Mouse (Mus musculus): ENCODE results near the gene Vav2. TPM values are rescaled to one million over a fixed set of nuclear protein-coding genes. Genes with fewer than 3 reads are reported as not detected.

Vav2 gene
- polyA plus RNA-seq, 1 experiment from 2014 or later: 16.4 TPM

- ATAC-seq (ENCODE audit: low FRiP score, low TSS enrichment) (no peak), DNase-seq (no peak)
- H3K9me3 ChIP-seq (ENCODE audit: control insufficient read depth, low read length): no peaks in the 10 kb centered on the region
- no peak overlapping the region for H3K9ac ChIP-seq (replicated peaks; ENCODE audit: low read length)
- no peaks in the 10 kb centered on the region for H3K27me3 ChIP-seq (ENCODE audit: control insufficient read depth, insufficient read depth, low read length)
- H3K27ac ChIP-seq (replicated peaks; ENCODE audit: low read depth, low read length): peak overlapping the region; percentile 32; the same call in 1 of the 2 replicates
- H3K4me1 ChIP-seq (ENCODE audit: control insufficient read depth, insufficient read depth, low read length): peaks cover 30% of the 10 kb centered on the region
- no peaks in the 10 kb centered on the region for H3K36me3 ChIP-seq (ENCODE audit: control insufficient read depth, insufficient read depth, low read length)
- WGBS: 16% methylated on average over 1 of the region's 1 CpGs
- H3K4me2 ChIP-seq (ENCODE audit: low read length): no peak overlapping the region
- no peak overlapping the region for H3K4me3 ChIP-seq (replicated peaks; ENCODE audit: low read depth, low read length)
Observed at GRCm38 (mm10) chr2:27318197-27318596, 108.6 kb downstream of the Vav2 start.

DNA sequence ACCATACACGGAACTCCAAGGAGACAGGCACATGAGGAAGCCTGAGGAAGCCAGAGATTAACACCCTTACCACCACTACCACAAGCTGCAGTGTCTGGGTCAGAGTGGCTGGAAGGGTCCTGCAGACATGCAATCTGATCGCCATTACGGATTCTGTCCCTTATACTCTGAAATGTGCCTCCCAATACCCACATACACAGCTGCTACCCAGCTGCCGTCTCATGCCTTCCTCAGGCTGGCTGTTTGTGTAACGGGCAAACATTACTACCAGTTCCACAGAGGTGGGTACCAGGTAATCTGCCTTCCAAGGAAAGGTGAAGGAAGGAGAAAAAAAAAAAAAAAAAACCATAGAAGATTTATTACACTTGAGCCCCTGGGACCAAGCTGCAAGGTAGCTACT is 110.7 kb downstream of the Vav2 start:
- Histone ChIP-seq H3K27ac (replicated peaks; ENCODE audit: low read depth, low read length) (no peak overlapping the region; the same call in 1 of the 2 replicates), H3K36me3 (ENCODE audit: control insufficient read depth, insufficient read depth, low read length) (no peaks in the 10 kb centered on the region), H3K4me3 (replicated peaks; ENCODE audit: low read depth, low read length) (no peak overlapping the region), H3K4me2 (ENCODE audit: low read length) (no peak overlapping the region), H3K4me1 (ENCODE audit: control insufficient read depth, insufficient read depth, low read length) (peaks cover 19% of the 10 kb centered on the region), H3K9me3 (ENCODE audit: control insufficient read depth, low read length) (no peaks in the 10 kb centered on the region), H3K9ac (replicated peaks; ENCODE audit: low read length) (no peak overlapping the region), H3K27me3 (ENCODE audit: control insufficient read depth, insufficient read depth, low read length) (no peaks in the 10 kb centered on the region)
- 83% methylated on average over 5 of the region's 5 CpGs for WGBS
- no peak for DNase-seq
- no peak for ATAC-seq (ENCODE audit: low FRiP score, low TSS enrichment)

GRCm38 (mm10) chr2:27314269-27314668 is 112.6 kb downstream of the Vav2 start:
- DNase-seq (no peak), ATAC-seq (ENCODE audit: low FRiP score, low TSS enrichment) (no peak)
- no peak overlapping the region for H3K4me3 ChIP-seq (replicated peaks; ENCODE audit: low read depth, low read length)
- H3K9me3 ChIP-seq (ENCODE audit: control insufficient read depth, low read length): no peaks in the 10 kb centered on the region
- H3K27me3 ChIP-seq (ENCODE audit: control insufficient read depth, insufficient read depth, low read length): no peaks in the 10 kb centered on the region
- peaks cover 12% of the 10 kb centered on the region; the same call in 1 of the 2 replicates for H3K4me1 ChIP-seq (ENCODE audit: control insufficient read depth, insufficient read depth, low read length)
- H3K9ac ChIP-seq (replicated peaks; ENCODE audit: low read length): no peak overlapping the region
- no peak overlapping the region for H3K4me2 ChIP-seq (ENCODE audit: low read length)
- no peak overlapping the region for H3K27ac ChIP-seq (replicated peaks; ENCODE audit: low read depth, low read length)
- H3K36me3 ChIP-seq (ENCODE audit: control insufficient read depth, insufficient read depth, low read length): no peaks in the 10 kb centered on the region
- 88% methylated on average over 5 of the region's 5 CpGs for WGBS

GRCm38 (mm10) chr2:27312500-27312899 is 114.3 kb downstream of the Vav2 start:
- no peaks in the 10 kb centered on the region for H3K9me3 ChIP-seq (ENCODE audit: control insufficient read depth, low read length)
- no peak for ATAC-seq (ENCODE audit: low FRiP score, low TSS enrichment)
- H3K27ac ChIP-seq (replicated peaks; ENCODE audit: low read depth, low read length): no peak overlapping the region
- H3K4me3 ChIP-seq (replicated peaks; ENCODE audit: low read depth, low read length): no peak overlapping the region
- H3K9ac ChIP-seq (replicated peaks; ENCODE audit: low read length): no peak overlapping the region
- H3K4me1 ChIP-seq (ENCODE audit: control insufficient read depth, insufficient read depth, low read length): peaks cover 7% of the 10 kb centered on the region; the same call in 1 of the 2 replicates
- WGBS: 68% methylated on average over 3 of the region's 3 CpGs
- H3K36me3 ChIP-seq (ENCODE audit: control insufficient read depth, insufficient read depth, low read length): no peaks in the 10 kb centered on the region
- no peaks in the 10 kb centered on the region for H3K27me3 ChIP-seq (ENCODE audit: control insufficient read depth, insufficient read depth, low read length)
- no peak overlapping the region for H3K4me2 ChIP-seq (ENCODE audit: low read length)
- no peak for DNase-seq

DNA sequence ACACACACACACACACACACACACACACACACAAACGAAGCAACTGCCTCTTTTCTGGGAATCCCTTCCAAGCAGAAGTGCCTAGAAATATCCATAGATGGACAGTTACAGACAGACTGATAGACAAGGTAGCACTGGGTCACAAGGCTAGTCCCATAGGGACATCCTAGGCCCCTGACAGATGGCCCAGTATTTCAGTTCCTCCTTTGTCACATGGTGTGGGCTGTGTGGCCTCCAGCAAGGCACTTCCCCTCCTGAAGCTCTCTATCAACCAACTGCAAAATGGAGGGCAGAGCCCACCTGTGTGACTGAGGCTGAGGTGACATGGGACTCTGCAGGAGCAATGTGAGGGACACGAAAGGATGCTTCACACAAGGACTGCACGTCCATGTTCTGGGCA is 115.2 kb downstream of the Vav2 start:
- Histone ChIP-seq H3K36me3 (ENCODE audit: control insufficient read depth, insufficient read depth, low read length) (no peaks in the 10 kb centered on the region), H3K9me3 (ENCODE audit: control insufficient read depth, low read length) (no peaks in the 10 kb centered on the region), H3K4me3 (replicated peaks; ENCODE audit: low read depth, low read length) (no peak overlapping the region), H3K9ac (replicated peaks; ENCODE audit: low read length) (no peak overlapping the region), H3K27ac (replicated peaks; ENCODE audit: low read depth, low read length) (no peak overlapping the region), H3K4me2 (ENCODE audit: low read length) (no peak overlapping the region), H3K27me3 (ENCODE audit: control insufficient read depth, insufficient read depth, low read length) (no peaks in the 10 kb centered on the region), H3K4me1 (ENCODE audit: control insufficient read depth, insufficient read depth, low read length) (peaks cover 7% of the 10 kb centered on the region; the same call in 1 of the 2 replicates)
- no peak for ATAC-seq (ENCODE audit: low FRiP score, low TSS enrichment)
- no peak for DNase-seq
- WGBS: 92% methylated on average over 3 of the region's 3 CpGs

- DNase-seq (no peak), ATAC-seq (ENCODE audit: low FRiP score, low TSS enrichment) (no peak)
- WGBS: 89% methylated on average over 5 of the region's 5 CpGs
- no peak overlapping the region for H3K4me2 ChIP-seq (ENCODE audit: low read length)
- H3K4me3 ChIP-seq (replicated peaks; ENCODE audit: low read depth, low read length): no peak overlapping the region
- H3K9me3 ChIP-seq (ENCODE audit: control insufficient read depth, low read length): no peaks in the 10 kb centered on the region
- no peaks in the 10 kb centered on the region for H3K36me3 ChIP-seq (ENCODE audit: control insufficient read depth, insufficient read depth, low read length)
- no peaks in the 10 kb centered on the region for H3K27me3 ChIP-seq (ENCODE audit: control insufficient read depth, insufficient read depth, low read length)
- H3K27ac ChIP-seq (replicated peaks; ENCODE audit: low read depth, low read length): 0 out of 2 replicates have a peak overlapping the region, but pooled peaks have one; percentile 37
- H3K4me1 ChIP-seq (ENCODE audit: control insufficient read depth, insufficient read depth, low read length): peaks cover 7% of the 10 kb centered on the region; the same call in 1 of the 2 replicates
- H3K9ac ChIP-seq (replicated peaks; ENCODE audit: low read length): no peak overlapping the region
Observed at GRCm38 (mm10) chr2:27310908-27311307, 115.9 kb downstream of the Vav2 start.

DNA sequence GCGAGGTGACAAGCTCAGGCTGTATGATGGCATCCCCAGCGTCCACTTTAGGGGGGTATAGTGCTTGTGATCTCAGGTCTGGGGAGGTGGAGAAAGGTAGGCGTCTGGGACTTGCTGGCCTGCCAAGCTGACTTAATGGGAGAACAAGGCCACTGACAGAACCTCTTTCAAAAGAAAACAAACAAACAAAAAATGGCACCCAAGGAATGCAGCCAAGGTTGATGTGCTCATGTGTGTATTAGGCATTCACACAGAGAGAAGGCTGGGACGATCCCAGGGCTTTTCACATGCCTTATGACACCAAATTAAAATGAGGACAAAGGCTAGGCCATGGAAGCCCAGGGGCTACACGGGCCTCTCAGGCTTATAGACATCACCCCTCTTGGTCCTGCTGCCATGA is 116.6 kb downstream of the Vav2 start:
- Histone ChIP-seq H3K4me2 (ENCODE audit: low read length) (no peak overlapping the region), H3K27me3 (ENCODE audit: control insufficient read depth, insufficient read depth, low read length) (no peaks in the 10 kb centered on the region), H3K9ac (replicated peaks; ENCODE audit: low read length) (no peak overlapping the region), H3K4me1 (ENCODE audit: control insufficient read depth, insufficient read depth, low read length) (peaks cover 4% of the 10 kb centered on the region; the same call in 1 of the 2 replicates), H3K36me3 (ENCODE audit: control insufficient read depth, insufficient read depth, low read length) (no peaks in the 10 kb centered on the region), H3K9me3 (ENCODE audit: control insufficient read depth, low read length) (no peaks in the 10 kb centered on the region), H3K4me3 (replicated peaks; ENCODE audit: low read depth, low read length) (no peak overlapping the region), H3K27ac (replicated peaks; ENCODE audit: low read depth, low read length) (no peak overlapping the region)
- ATAC-seq (ENCODE audit: low FRiP score, low TSS enrichment): no peak
- no peak for DNase-seq
- WGBS: 78% methylated on average over 5 of the region's 5 CpGs

GRCm38 (mm10) chr2:27306628-27307027 is 120.2 kb downstream of the Vav2 start:
- H3K4me3 ChIP-seq (replicated peaks; ENCODE audit: low read depth, low read length): no peak overlapping the region
- H3K36me3 ChIP-seq (ENCODE audit: control insufficient read depth, insufficient read depth, low read length): no peaks in the 10 kb centered on the region
- DNase-seq (no peak), ATAC-seq (ENCODE audit: low FRiP score, low TSS enrichment) (no peak)
- WGBS: 87% methylated on average over 8 of the region's 8 CpGs
- H3K4me2 ChIP-seq (ENCODE audit: low read length): no peak overlapping the region
- no peak overlapping the region for H3K27ac ChIP-seq (replicated peaks; ENCODE audit: low read depth, low read length)
- peaks cover 15% of the 10 kb centered on the region for H3K4me1 ChIP-seq (ENCODE audit: control insufficient read depth, insufficient read depth, low read length)
- H3K9me3 ChIP-seq (ENCODE audit: control insufficient read depth, low read length): no peaks in the 10 kb centered on the region
- H3K9ac ChIP-seq (replicated peaks; ENCODE audit: low read length): no peak overlapping the region
- no peaks in the 10 kb centered on the region for H3K27me3 ChIP-seq (ENCODE audit: control insufficient read depth, insufficient read depth, low read length)

GRCm38 (mm10) chr2:27304741-27305140 is 122.1 kb downstream of the Vav2 start:
- H3K27me3 ChIP-seq (ENCODE audit: control insufficient read depth, insufficient read depth, low read length): no peaks in the 10 kb centered on the region
- no peak overlapping the region for H3K4me2 ChIP-seq (ENCODE audit: low read length)
- DNase-seq (peak; percentile 28), ATAC-seq (ENCODE audit: low FRiP score, low TSS enrichment) (no peak)
- WGBS: 60% methylated on average over 13 of the region's 13 CpGs
- H3K36me3 ChIP-seq (ENCODE audit: control insufficient read depth, insufficient read depth, low read length): no peaks in the 10 kb centered on the region
- H3K9ac ChIP-seq (replicated peaks; ENCODE audit: low read length): no peak overlapping the region
- no peak overlapping the region for H3K4me3 ChIP-seq (replicated peaks; ENCODE audit: low read depth, low read length)
- peaks cover 25% of the 10 kb centered on the region for H3K4me1 ChIP-seq (ENCODE audit: control insufficient read depth, insufficient read depth, low read length)
- H3K9me3 ChIP-seq (ENCODE audit: control insufficient read depth, low read length): no peaks in the 10 kb centered on the region
- no peak overlapping the region; the same call in 1 of the 2 replicates for H3K27ac ChIP-seq (replicated peaks; ENCODE audit: low read depth, low read length)

All from midbrain, embryonic 14.5 days (tissue).